Mouse (Mus musculus) left cerebral cortex, adult 18-20 months (tissue): Measurements from ENCODE around the gene Grtp1. TPM values are rescaled to one million over a fixed set of nuclear protein-coding genes. Genes with fewer than 3 reads are reported as not detected.

Experiments used
- microRNA-seq, 2 experiments: library from miRNA; unstranded; fragments of <30 nt; microRNA quantifications; one replicate each; pipeline ENCODE4 v1.2.0; 2021
- total RNA-seq, 2 experiments: library from RNA; stranded (reverse); gene quantifications; 2 replicates each; pipeline ENCODE4 v1.2.3; 2021

Grtp1 gene
- total RNA-seq, 2 experiments from 2014 or later, result 5.1 to 5.2 TPM

Small RNA genes within 50 kb of the gene (microRNA-seq; reads per million reads assigned to microRNA genes)
- gene Mir1968 (8.5 to 19.4 reads per million in 2 experiments), gene Mir7065 (0 to 0.63 reads per million in 2 experiments)

Other genes starting within 250 kb of the Grtp1 start
- under 1 TPM in 1 of 2 experiments, not detected in 1; 0.19 TPM for gene F7, start 174.6 kb downstream of the Grtp1 start, total RNA-seq
- not detected for gene F10, start 163.3 kb downstream of the Grtp1 start, total RNA-seq
- not detected for gene Proz, start 139.7 kb downstream of the Grtp1 start, total RNA-seq
- 10 to 100 TPM; 26.0 to 32.1 TPM for gene Pcid2, start 95.2 kb downstream of the Grtp1 start, total RNA-seq
- gene Cul4a, start 95.0 kb downstream of the Grtp1 start, total RNA-seq, result 10 to 100 TPM; 50.3 to 50.9 TPM
- gene Lamp1, start 41.5 kb downstream of the Grtp1 start, total RNA-seq, result 100 to 1,000 TPM; 269 to 280 TPM
- gene Adprhl1, start 53.5 kb upstream of the Grtp1 start, total RNA-seq, result 1 to 10 TPM; 1.0 to 1.6 TPM
- gene Dcun1d2, start 87.5 kb upstream of the Grtp1 start, total RNA-seq, result 10 to 100 TPM; 41.3 to 43.8 TPM
- gene Tmco3, start 87.6 kb upstream of the Grtp1 start, total RNA-seq, result 10 to 100 TPM; 45.9 to 46.8 TPM
- 10 to 100 TPM; 50.1 to 59.3 TPM for gene Tfdp1, start 138.1 kb upstream of the Grtp1 start, total RNA-seq
- gene Atp4b, start 196.2 kb upstream of the Grtp1 start, total RNA-seq, result not detected
- gene Grk1, start 204.5 kb upstream of the Grtp1 start, total RNA-seq, result not detected
- gene Tmem255b, start 234.6 kb upstream of the Grtp1 start, total RNA-seq, result 1 to 10 TPM; 4.3 to 4.7 TPM